Mouse (Mus musculus) midbrain, embryonic 10.5 days (tissue): ENCODE data around the gene Tmem88b. TPM values are rescaled to one million over a fixed set of nuclear protein-coding genes. Genes with fewer than 3 reads are reported as not detected.
"Not testable (repeated sequence)": the region's sequence is repeated elsewhere in the genome, so short reads cannot be mapped to it uniquely, and the experiment has no call there.

Experiments used
- DNase-seq: peaks from one replicate; pipeline ENCODE4 v3.0.0-alpha.2; 2017; ENCODE audit warnings: low spot score
- H3K27ac ChIP-seq: fragments of 300-500 bp; sonication (generic); replicated peaks from 2 replicates; pipeline ENCODE4 v1.5.1; 2016; ENCODE audit warnings: mild to moderate bottlenecking
- H3K27me3 ChIP-seq: fragments of 300-500 bp; sonication (generic); 2 replicates; pipeline ENCODE4 v1.6.1; 2016; ENCODE audit warnings: low read depth, mild to moderate bottlenecking; ENCODE audit not compliant: poor library complexity, severe bottlenecking
- H3K36me3 ChIP-seq: fragments of 300-500 bp; sonication (generic); 2 replicates; pipeline ENCODE4 v1.6.1; 2016; ENCODE audit warnings: mild to moderate bottlenecking, moderate library complexity
- H3K4me1 ChIP-seq: fragments of 300-500 bp; sonication (generic); 2 replicates; pipeline ENCODE4 v1.6.1; 2016
- H3K4me3 ChIP-seq: fragments of 300-500 bp; sonication (generic); 2 replicates; pipeline ENCODE4 v1.5.1; 2016; ENCODE audit warnings: mild to moderate bottlenecking, moderate library complexity
- H3K9me3 ChIP-seq: fragments of 300-500 bp; sonication (generic); replicated peaks from 2 replicates; pipeline ENCODE4 v1.6.1; 2016; ENCODE audit warnings: mild to moderate bottlenecking
- WGBS: fragments of 180-500 bp; shearing (Covaris S2); methylation state at CpG from one replicate; pipeline ENCODE4 v1.1.7; 2016; 5-methylcytosine and 5-hydroxymethylcytosine counted together
- polyA plus RNA-seq: library from polyadenylated mRNA; unstranded; fragments of >200 nt; fragmentation: Nextera tagmentation; extraction: Ambion mirVana; gene quantifications from 2 replicates; pipeline ENCODE4 v1.2.1, GENCODE M21; 2016

The Tmem88b gene
- polyA plus RNA-seq, 1 experiment from 2014 or later: 0.31 TPM

DNA sequence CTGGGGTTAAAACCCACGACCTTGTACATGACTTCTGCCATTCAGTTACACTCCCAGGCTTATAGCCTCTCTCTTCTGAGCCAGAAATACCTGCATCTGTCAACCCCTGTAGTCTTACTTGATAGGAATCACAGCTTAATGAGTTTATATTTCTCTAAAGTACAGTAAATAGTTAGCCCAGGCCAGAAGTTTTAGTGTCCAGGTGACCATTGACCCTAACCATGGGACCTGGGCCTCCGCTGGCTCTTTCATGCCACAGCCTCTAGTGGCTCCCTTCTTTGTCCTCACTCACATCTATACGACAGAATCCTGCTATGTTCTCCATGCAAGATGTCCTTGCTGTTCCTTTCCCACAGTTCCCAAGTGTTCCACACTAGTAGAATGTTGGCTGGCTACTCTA is 22.2 kb upstream of the Tmem88b start:
- Histone ChIP-seq H3K27me3 (no peaks in the 10 kb centered on the region), H3K27ac (no peak overlapping the region), H3K36me3 (peaks cover 65% of the 10 kb centered on the region), H3K9me3 (no peaks in the 10 kb centered on the region), H3K4me3 (no peak overlapping the region), H3K4me1 (peaks cover 30% of the 10 kb centered on the region)
- DNase-seq: no peak
- 91% methylated on average over 3 of the region's 3 CpGs for WGBS

GRCm38 (mm10) chr4:155803340-155804041 is 17.8 kb upstream of the Tmem88b start:
- Histone ChIP-seq H3K36me3 (peaks cover 35% of the 10 kb centered on the region), H3K9me3 (no peaks in the 10 kb centered on the region), H3K4me1 (peaks cover 22% of the 10 kb centered on the region), H3K27me3 (no peaks in the 10 kb centered on the region), H3K4me3 (peak overlapping the region; percentile 94), H3K27ac (peak overlapping the region; percentile 89)
- under 1% methylated on average over 58 of the region's 58 CpGs for WGBS
- peak; percentile 96 for DNase-seq

DNA sequence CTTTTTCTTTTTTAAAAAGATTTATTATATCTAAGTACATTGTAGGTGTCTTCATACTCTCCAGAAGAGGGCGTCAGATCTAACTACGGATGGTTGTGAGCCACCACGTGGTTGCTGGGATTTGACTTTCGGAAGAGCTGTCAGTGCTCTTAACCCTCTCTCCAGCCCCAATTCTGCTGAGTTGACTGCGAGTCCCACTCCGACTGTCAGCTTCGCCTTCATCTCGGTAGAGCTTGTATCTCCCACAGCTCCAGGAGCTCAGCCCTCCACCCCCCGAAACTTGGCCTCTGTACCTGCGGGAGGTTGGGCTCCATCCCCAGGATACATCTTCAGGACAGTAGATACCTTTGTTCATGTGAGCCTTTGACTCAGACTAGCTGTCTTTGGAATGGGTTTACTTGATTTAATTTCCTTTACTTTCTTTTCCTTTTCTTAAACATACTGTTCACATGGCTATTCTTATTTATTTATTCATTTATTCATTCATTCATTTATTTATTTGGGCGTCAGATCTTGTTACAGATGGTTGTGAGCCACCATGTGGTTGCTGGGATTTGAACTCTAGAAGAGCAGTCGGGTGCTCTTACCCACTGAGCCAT is 17.2 kb upstream of the Tmem88b start, which contains the start of gene Mrpl20:
Mrpl20 (plus strand) TSS at position 138 of the 599 bp plus-strand sequence.
- WGBS: 7% methylated on average over 12 of the region's 12 CpGs
- peaks cover 29% of the 10 kb centered on the region for H3K36me3 ChIP-seq
- peak within 1 kb of the TSS; percentile 94 for H3K4me3 ChIP-seq
- peaks cover 22% of the 10 kb centered on the region for H3K4me1 ChIP-seq
- no peaks in the 10 kb centered on the region for H3K27me3 ChIP-seq
- H3K9me3 ChIP-seq: no peaks in the 10 kb centered on the region
- H3K27ac ChIP-seq: peak within 1 kb of the TSS; percentile 89
- DNase-seq: no peak

GRCm38 (mm10) chr4:155802075-155802474 is 16.4 kb upstream of the Tmem88b start:
- H3K36me3 ChIP-seq: peaks cover 22% of the 10 kb centered on the region
- 100% methylated on average over 1 of the region's 1 CpGs for WGBS
- H3K9me3 ChIP-seq: no peaks in the 10 kb centered on the region
- DNase-seq: no peak
- H3K27ac ChIP-seq: no peak overlapping the region
- no peak overlapping the region for H3K4me3 ChIP-seq
- H3K27me3 ChIP-seq: 0 out of 2 replicates have a peak, but pooled peaks cover 3% of the 10 kb centered on the region
- peaks cover 22% of the 10 kb centered on the region for H3K4me1 ChIP-seq

DNA sequence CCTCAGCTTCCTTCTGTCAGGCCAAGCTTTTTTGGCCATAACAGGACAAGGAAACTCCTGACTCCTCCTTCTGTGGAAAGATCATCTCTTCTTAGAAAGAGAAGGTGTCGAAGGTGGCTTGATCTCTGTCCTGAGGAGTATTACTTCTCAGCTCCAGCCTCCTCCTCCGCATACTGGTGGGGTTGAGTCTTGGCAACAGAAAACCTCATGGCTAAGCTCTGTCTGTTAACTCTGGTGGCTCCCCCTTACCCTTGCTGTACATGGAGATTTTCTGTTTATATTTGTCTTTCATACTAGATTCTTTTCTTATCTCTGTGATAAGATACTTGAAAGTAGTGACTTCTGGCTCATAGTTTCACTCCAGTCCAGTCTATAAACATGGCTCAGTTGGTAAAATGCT is 8.1 kb upstream of the Tmem88b start:
- 88% methylated on average over 2 of the region's 2 CpGs for WGBS
- DNase-seq: no peak
- H3K4me1 ChIP-seq: no peaks in the 10 kb centered on the region
- peaks cover 18% of the 10 kb centered on the region for H3K27me3 ChIP-seq
- no peaks in the 10 kb centered on the region for H3K36me3 ChIP-seq
- H3K4me3 ChIP-seq: no peak overlapping the region
- no peaks in the 10 kb centered on the region for H3K9me3 ChIP-seq
- H3K27ac ChIP-seq: no peak overlapping the region

GRCm38 (mm10) chr4:155791240-155791933 is 5.7 kb upstream of the Tmem88b start:
- Histone ChIP-seq H3K27ac (no peak overlapping the region), H3K36me3 (no peaks in the 10 kb centered on the region), H3K4me3 (no peak overlapping the region), H3K9me3 (no peaks in the 10 kb centered on the region), H3K4me1 (no peaks in the 10 kb centered on the region), H3K27me3 (peaks cover 13% of the 10 kb centered on the region)
- 79% methylated on average over 24 of the region's 24 CpGs for WGBS
- no peak for DNase-seq

GRCm38 (mm10) chr4:155790650-155791161 is 5.0 kb upstream of the Tmem88b start:
- no peaks in the 10 kb centered on the region for H3K36me3 ChIP-seq
- no peak overlapping the region for H3K27ac ChIP-seq
- 75% methylated on average over 3 of the region's 3 CpGs for WGBS
- H3K4me3 ChIP-seq: no peak overlapping the region
- peaks cover 15% of the 10 kb centered on the region for H3K27me3 ChIP-seq
- H3K4me1 ChIP-seq: no peaks in the 10 kb centered on the region
- H3K9me3 ChIP-seq: no peaks in the 10 kb centered on the region
- no peak for DNase-seq

DNA sequence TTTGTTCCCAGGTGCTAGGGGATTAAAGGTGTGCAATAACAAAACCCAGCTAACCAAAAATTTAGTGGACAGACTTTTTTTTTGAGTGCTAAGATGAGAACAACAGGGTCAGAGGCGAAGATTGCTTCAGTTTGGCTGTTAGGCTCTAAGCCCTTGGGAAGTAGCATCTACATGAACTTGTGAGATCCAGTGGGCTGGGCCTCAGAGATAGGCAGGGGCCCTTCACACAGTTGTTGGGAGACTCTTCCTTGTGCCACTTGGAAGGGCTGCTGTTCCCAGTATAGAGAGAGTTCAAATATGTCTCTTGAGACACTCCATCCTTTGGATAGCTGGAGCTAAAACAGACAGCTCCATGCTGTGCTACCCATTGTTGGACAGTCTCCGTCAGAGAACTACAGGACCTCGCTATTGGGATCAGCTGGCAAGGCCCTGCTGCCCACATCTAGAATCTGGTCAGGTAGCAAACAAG is 4.4 kb upstream of the Tmem88b start, which contains the start of gene Ankrd65:
Ankrd65 (plus strand) TSS at position 419 of the 469 bp plus-strand sequence.
- Histone ChIP-seq H3K4me3 (no peak within 1 kb of the TSS), H3K36me3 (no peaks in the 10 kb centered on the region), H3K27ac (no peak within 1 kb of the TSS), H3K9me3 (no peaks in the 10 kb centered on the region), H3K4me1 (peaks cover 6% of the 10 kb centered on the region), H3K27me3 (peaks cover 22% of the 10 kb centered on the region)
- WGBS: 82% methylated on average over 3 of the region's 3 CpGs
- no peak for DNase-seq

GRCm38 (mm10) chr4:155788833-155789232 is 3.2 kb upstream of the Tmem88b start:
- not testable (repeated sequence) for H3K4me3 ChIP-seq, H3K9me3 ChIP-seq, DNase-seq, H3K36me3 ChIP-seq, H3K27ac ChIP-seq
- Histone ChIP-seq H3K27me3 (peaks cover 26% of the 10 kb centered on the region), H3K4me1 (peaks cover 18% of the 10 kb centered on the region)
- WGBS: 85% methylated on average over 4 of the region's 4 CpGs

DNA sequence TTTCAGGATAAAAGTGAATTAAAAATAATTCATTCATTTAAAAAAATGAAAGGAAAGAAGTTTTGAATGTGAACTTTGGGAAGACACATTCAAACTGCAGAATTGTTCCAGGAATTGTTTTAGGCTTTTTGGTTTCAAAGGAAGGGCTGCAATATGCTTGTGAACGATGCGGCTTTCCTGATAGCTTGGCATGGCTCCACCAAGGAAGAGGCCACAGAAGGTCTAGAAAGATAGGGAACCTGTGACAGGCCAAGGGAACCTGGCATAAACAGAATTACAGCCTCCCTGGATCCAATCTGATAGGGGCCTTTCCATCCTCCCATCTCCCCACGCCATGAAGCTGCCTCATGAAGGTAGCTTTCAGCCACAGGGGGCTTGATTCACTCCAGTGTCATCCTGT is 2.6 kb upstream of the Tmem88b start:
- Histone ChIP-seq H3K27ac (no peak overlapping the region), H3K36me3 (no peaks in the 10 kb centered on the region), H3K27me3 (peaks cover 26% of the 10 kb centered on the region), H3K9me3 (no peaks in the 10 kb centered on the region), H3K4me1 (peaks cover 23% of the 10 kb centered on the region), H3K4me3 (no peak overlapping the region)
- 81% methylated on average over 3 of the region's 3 CpGs for WGBS
- no peak for DNase-seq

DNA sequence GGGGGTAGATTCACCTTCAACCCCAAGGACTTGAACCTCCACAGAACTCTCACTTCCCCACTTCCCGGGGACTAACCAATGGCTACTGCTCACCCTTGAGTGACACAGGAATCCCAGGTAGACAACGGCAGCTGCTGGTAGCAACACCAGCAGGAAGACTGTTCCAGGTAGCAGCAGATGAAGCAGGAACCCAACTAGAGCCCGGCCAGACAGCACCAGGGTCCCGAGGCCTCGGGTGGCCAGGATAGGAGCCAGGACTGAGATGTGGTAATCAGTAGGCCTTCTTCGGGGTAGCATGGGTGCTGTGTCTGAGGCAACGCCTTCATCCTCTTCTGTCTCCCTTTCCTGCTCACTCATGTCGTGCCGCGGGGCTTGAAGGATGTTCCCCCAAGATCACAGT is 428 bp downstream of the Tmem88b start:
- H3K9me3 ChIP-seq: no peaks in the 10 kb centered on the region
- no peak for DNase-seq
- peak overlapping the region; percentile 75; the same call in 1 of the 2 replicates for H3K4me3 ChIP-seq
- peaks cover 31% of the 10 kb centered on the region for H3K4me1 ChIP-seq
- H3K36me3 ChIP-seq: no peaks in the 10 kb centered on the region
- H3K27me3 ChIP-seq: peaks cover 12% of the 10 kb centered on the region; the same call in 1 of the 2 replicates
- 81% methylated on average over 10 of the region's 10 CpGs for WGBS
- H3K27ac ChIP-seq: 0 out of 2 replicates have a peak overlapping the region, but pooled peaks have one; percentile 42

DNA sequence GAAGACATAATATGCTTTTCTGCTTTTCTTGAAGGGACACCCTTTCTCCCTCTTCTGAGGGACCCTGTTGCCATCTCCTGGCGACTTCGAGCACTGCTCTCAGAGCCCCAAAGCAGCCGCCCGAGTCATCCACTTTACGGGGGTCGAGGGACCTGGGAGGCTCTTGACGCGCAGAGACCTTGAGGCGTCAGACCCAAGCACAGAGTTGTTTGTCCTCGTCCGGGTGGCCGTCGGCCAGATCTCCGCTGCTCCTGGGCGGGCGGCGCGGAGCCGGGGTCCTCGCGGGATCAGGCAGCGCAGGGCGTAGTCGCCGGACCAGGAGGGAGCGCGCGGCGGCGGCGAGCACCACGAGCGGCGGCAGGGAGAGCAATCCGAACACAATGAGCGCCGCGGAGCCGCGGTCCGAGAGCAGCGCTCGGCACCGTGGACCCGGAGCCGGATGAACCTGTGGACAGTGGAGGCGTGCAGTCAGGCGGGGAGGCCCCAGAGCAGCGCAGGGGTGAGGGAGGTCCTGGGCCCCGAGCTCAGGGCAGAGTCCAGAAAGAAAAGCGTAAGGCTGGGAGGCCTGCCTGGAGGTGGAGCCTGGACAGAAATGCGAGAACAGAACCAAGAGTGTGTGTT is 1.5 kb downstream of the Tmem88b start:
- peaks cover 31% of the 10 kb centered on the region for H3K4me1 ChIP-seq
- WGBS: under 1% methylated on average over 52 of the region's 52 CpGs
- no peaks in the 10 kb centered on the region for H3K9me3 ChIP-seq
- peaks cover 12% of the 10 kb centered on the region; the same call in 1 of the 2 replicates for H3K27me3 ChIP-seq
- DNase-seq: peak; percentile 85
- peak overlapping the region; percentile 92 for H3K27ac ChIP-seq
- H3K4me3 ChIP-seq: peak overlapping the region; percentile 75
- no peaks in the 10 kb centered on the region for H3K36me3 ChIP-seq
